Mouse (Mus musculus) limb, embryonic 10.5 days (tissue): ENCODE data around the gene Trabd2b. TPM values are rescaled to one million over a fixed set of nuclear protein-coding genes. Genes with fewer than 3 reads are reported as not detected.

Experiments used
- DNase-seq: peaks from one replicate; pipeline ENCODE4 v3.0.0-alpha.2; 2017; ENCODE audit warnings: low spot score
- H3K27ac ChIP-seq: fragments of 300-500 bp; sonication (generic); 2 replicates; pipeline ENCODE4 v1.5.1; 2016; ENCODE audit warnings: mild to moderate bottlenecking
- H3K27me3 ChIP-seq: fragments of 300-500 bp; sonication (generic); 2 replicates; pipeline ENCODE4 v1.6.1; 2016; ENCODE audit warnings: low read depth, mild to moderate bottlenecking; ENCODE audit not compliant: poor library complexity, severe bottlenecking
- H3K36me3 ChIP-seq: fragments of 300-500 bp; sonication (generic); 2 replicates; pipeline ENCODE4 v1.6.1; 2016; ENCODE audit warnings: mild to moderate bottlenecking, moderate library complexity
- H3K4me1 ChIP-seq: fragments of 300-500 bp; sonication (generic); 2 replicates; pipeline ENCODE4 v1.6.1; 2016
- H3K4me3 ChIP-seq: fragments of 300-500 bp; sonication (generic); 2 replicates; pipeline ENCODE4 v1.5.1; 2016; ENCODE audit warnings: mild to moderate bottlenecking, moderate library complexity
- H3K9me3 ChIP-seq: fragments of 300-500 bp; sonication (generic); replicated peaks from 2 replicates; pipeline ENCODE4 v1.6.1; 2016; ENCODE audit warnings: mild to moderate bottlenecking
- WGBS: fragments of 180-500 bp; shearing (Covaris S2); methylation state at CpG from one replicate; pipeline ENCODE4 v1.1.7; 2016; 5-methylcytosine and 5-hydroxymethylcytosine counted together
- polyA plus RNA-seq: library from polyadenylated mRNA; unstranded; fragments of >200 nt; fragmentation: Nextera tagmentation; extraction: Ambion mirVana; gene quantifications from 2 replicates; pipeline ENCODE4 v1.2.1, GENCODE M21; 2016

The Trabd2b gene
- polyA plus RNA-seq, 1 experiment from 2014 or later: 0.34 TPM

- Histone ChIP-seq H3K27ac (peak overlapping the region; percentile 88), H3K27me3 (peaks cover 80% of the 10 kb centered on the region)
- WGBS: 1% methylated on average over 58 of the region's 74 CpGs
These were observed 706 bp upstream of the Trabd2b start for GRCm38 (mm10) chr4:114405682-114406354.

DNA sequence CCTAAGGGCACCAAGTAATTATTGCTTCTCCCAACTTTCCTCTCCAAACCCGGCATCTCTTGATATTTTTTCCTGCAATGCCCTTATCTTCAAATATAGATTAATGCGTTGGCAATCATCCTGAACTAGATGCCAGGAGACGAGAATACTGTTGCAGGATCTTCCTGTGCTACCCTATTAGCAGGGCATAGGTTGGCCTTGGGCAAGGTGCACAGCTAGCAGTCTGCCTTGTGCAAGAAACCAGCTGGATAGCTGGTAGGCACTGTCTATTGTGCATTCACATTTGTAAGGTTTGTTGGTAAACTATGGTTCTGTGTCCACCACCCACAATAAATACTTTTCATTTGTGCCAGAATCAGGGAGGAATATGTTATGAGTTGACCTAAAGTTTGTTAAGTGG is 992 bp downstream of the Trabd2b start:
- Histone ChIP-seq H3K4me3 (peak overlapping the region; percentile 83; the same call in 1 of the 2 replicates), H3K36me3 (no peaks in the 10 kb centered on the region), H3K27me3 (peaks cover 87% of the 10 kb centered on the region), H3K4me1 (peaks cover 50% of the 10 kb centered on the region), H3K27ac (no peak overlapping the region), H3K9me3 (no peaks in the 10 kb centered on the region)
- DNase-seq: no peak
- 65% methylated on average over 3 of the region's 3 CpGs for WGBS

More at GRCm38 (mm10) chr4:114405682-114406354, 706 bp upstream of the Trabd2b start:
- peak; percentile 93 for DNase-seq
- H3K4me3 ChIP-seq: peak overlapping the region; percentile 83
- no peaks in the 10 kb centered on the region for H3K9me3 ChIP-seq
- peaks cover 40% of the 10 kb centered on the region for H3K4me1 ChIP-seq
- H3K36me3 ChIP-seq: no peaks in the 10 kb centered on the region

DNA sequence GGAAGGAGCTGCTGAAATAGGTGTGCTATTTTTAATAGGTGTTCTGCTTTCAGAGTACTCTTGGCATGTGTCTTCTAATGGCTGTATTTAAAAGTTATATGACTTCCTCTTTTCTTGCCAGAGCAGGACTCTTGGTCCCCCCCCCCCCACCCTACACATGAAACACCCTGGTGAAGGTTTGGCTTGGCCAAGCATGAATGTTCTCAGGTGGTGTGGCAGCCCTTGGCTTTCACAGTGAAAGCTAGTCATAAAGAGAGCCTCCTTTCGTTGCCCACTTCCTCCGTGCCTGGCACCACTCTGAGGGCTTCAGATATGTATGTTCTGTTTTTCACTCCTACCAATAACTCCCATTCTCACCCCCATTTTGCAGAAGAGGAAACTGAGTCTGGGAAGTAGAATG is 1.8 kb downstream of the Trabd2b start:
- DNase-seq: no peak
- Histone ChIP-seq H3K4me1 (peaks cover 49% of the 10 kb centered on the region), H3K27me3 (peaks cover 82% of the 10 kb centered on the region), H3K4me3 (no peak overlapping the region), H3K27ac (no peak overlapping the region), H3K9me3 (no peaks in the 10 kb centered on the region), H3K36me3 (no peaks in the 10 kb centered on the region)
- 87% methylated on average over 2 of the region's 2 CpGs for WGBS

DNA sequence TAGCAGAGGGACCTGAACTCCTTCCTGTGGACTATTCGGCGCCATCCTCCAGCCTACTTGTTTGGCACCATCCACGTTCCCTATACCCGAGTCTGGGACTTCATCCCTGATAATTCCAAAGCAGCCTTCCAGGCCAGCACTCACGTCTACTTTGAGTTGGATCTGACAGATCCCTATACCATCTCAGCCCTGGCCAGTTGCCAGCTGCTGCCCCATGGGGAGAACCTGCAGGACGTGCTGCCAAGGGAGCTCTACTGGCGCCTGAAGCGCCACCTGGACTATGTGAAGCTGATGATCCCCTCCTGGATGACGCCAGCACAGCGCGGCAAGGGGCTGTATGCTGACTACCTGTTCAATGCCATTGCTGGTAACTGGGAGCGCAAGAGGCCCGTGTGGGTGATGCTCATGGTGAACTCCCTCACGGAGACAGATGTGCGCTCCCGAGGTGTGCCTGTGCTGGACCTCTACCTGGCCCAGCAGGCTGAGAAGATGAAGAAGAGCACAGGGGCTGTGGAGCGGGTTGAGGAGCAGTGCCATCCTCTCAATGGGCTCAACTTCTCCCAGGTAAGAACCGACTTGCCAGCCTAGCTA is 2.5 kb downstream of the Trabd2b start:
- Histone ChIP-seq H3K36me3 (no peaks in the 10 kb centered on the region), H3K27me3 (peaks cover 75% of the 10 kb centered on the region), H3K27ac (no peak overlapping the region), H3K9me3 (no peaks in the 10 kb centered on the region), H3K4me3 (no peak overlapping the region), H3K4me1 (peaks cover 49% of the 10 kb centered on the region)
- 80% methylated on average over 18 of the region's 18 CpGs for WGBS
- DNase-seq: no peak

DNA sequence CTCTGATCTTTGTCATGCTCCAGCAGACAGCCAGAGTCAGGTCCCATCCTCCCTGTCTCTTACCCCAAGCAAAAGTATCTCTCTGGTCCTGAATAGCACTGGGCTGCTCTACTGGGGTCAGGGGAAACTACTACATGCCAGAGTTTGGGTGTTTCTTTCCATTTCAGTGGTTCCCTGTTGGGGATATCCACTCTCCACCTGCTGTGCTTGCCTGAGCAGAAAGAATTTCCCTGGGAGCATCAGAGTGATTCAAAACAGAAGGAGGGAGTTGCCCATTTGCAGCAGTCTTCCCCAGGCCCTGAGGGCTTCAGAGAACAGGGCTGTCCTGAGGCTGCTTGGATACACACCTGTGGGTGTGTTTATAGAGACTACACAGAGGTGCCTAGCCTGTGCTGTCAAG is 3.0 kb downstream of the Trabd2b start:
- H3K9me3 ChIP-seq: no peaks in the 10 kb centered on the region
- H3K4me3 ChIP-seq: no peak overlapping the region
- H3K27me3 ChIP-seq: peaks cover 73% of the 10 kb centered on the region
- peaks cover 49% of the 10 kb centered on the region for H3K4me1 ChIP-seq
- no peaks in the 10 kb centered on the region for H3K36me3 ChIP-seq
- DNase-seq: no peak
- no peak overlapping the region for H3K27ac ChIP-seq

- no peak for DNase-seq
- Histone ChIP-seq H3K27me3 (peaks cover 69% of the 10 kb centered on the region), H3K4me1 (peaks cover 49% of the 10 kb centered on the region), H3K9me3 (no peaks in the 10 kb centered on the region), H3K27ac (no peak overlapping the region), H3K36me3 (no peaks in the 10 kb centered on the region), H3K4me3 (no peak overlapping the region)
- 34% methylated on average over 3 of the region's 3 CpGs for WGBS
These were observed 3.5 kb downstream of the Trabd2b start for GRCm38 (mm10) chr4:114410026-114410425.

DNA sequence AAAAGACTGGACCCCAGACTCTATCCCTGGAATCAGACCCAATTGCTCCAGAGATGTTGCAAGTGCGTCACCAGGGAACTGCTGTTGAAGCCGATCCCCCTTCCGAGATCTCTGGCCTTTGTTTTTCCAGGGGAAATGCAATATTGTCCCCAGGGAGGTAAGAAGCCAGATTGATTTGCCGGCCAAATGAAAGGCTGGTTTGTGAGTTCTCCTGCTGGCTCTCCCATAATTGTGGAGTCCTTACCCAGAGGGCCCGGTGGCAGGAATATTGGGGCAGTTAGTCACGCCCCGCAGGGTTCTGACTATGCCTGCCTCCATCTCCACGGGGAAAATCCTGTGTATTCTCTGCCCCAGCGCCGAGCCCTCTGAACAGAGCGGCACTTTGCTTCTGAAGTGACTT is 3.9 kb downstream of the Trabd2b start:
- peaks cover 72% of the 10 kb centered on the region for H3K27me3 ChIP-seq
- H3K36me3 ChIP-seq: no peaks in the 10 kb centered on the region
- no peak for DNase-seq
- H3K4me3 ChIP-seq: no peak overlapping the region
- no peak overlapping the region for H3K27ac ChIP-seq
- peaks cover 48% of the 10 kb centered on the region for H3K4me1 ChIP-seq
- no peaks in the 10 kb centered on the region for H3K9me3 ChIP-seq
- WGBS: 19% methylated on average over 11 of the region's 11 CpGs

GRCm38 (mm10) chr4:114410958-114411661 is 4.6 kb downstream of the Trabd2b start:
- whole genome bisulfite sequencing: 29% methylated on average over 9 of the region's 9 CpGs
- Histone ChIP-seq H3K27me3 (peaks cover 78% of the 10 kb centered on the region), H3K4me1 (peaks cover 49% of the 10 kb centered on the region)

GRCm38 (mm10) chr4:114411846-114412390 is 5.4 kb downstream of the Trabd2b start:
- no peaks in the 10 kb centered on the region for H3K36me3 ChIP-seq
- no peak overlapping the region for H3K27ac ChIP-seq
- 46% methylated on average over 6 of the region's 6 CpGs for WGBS
- H3K9me3 ChIP-seq: no peaks in the 10 kb centered on the region
- DNase-seq: no peak
- H3K27me3 ChIP-seq: peaks cover 70% of the 10 kb centered on the region
- no peak overlapping the region for H3K4me3 ChIP-seq
- H3K4me1 ChIP-seq: peaks cover 46% of the 10 kb centered on the region

More at GRCm38 (mm10) chr4:114410958-114411661, 4.6 kb downstream of the Trabd2b start:
- DNase-seq: no peak
- Histone ChIP-seq H3K36me3 (no peaks in the 10 kb centered on the region), H3K27ac (no peak overlapping the region), H3K4me3 (no peak overlapping the region), H3K9me3 (no peaks in the 10 kb centered on the region)

- Histone ChIP-seq H3K36me3 (no peaks in the 10 kb centered on the region), H3K27me3 (peaks cover 54% of the 10 kb centered on the region; the same call in 1 of the 2 replicates), H3K27ac (no peak overlapping the region), H3K4me3 (no peak overlapping the region), H3K4me1 (peaks cover 19% of the 10 kb centered on the region), H3K9me3 (no peaks in the 10 kb centered on the region)
- 52% methylated on average over 16 of the region's 16 CpGs for WGBS
- DNase-seq: no peak
These were observed 9.6 kb downstream of the Trabd2b start for GRCm38 (mm10) chr4:114415925-114416645.

DNA sequence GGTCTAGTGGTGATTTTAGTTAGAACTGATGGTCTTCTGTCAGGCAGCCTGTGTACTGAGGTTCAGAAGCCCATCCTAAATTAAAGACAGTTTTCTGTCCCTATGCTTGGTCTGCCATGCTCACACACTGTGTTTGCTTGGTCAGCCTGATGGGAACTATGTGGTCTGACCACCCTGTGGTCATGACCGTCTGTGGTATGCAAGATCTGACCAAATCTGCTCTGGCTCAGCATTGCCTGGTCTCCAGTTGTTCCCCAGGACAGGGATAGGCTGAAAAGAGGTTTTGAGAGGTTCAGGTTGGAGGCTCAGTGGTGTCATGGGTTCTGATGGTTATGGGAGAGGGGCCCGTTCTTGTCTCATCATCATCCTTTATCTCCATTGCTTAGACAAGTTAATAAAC is 13.6 kb downstream of the Trabd2b start:
- peaks cover 47% of the 10 kb centered on the region; the same call in 1 of the 2 replicates for H3K27me3 ChIP-seq
- 86% methylated on average over 2 of the region's 2 CpGs for WGBS

GRCm38 (mm10) chr4:114423084-114423483 is 16.6 kb downstream of the Trabd2b start:
- H3K36me3 ChIP-seq: no peaks in the 10 kb centered on the region
- no peak for DNase-seq
- WGBS: 30% methylated on average over 6 of the region's 6 CpGs
- peaks cover 28% of the 10 kb centered on the region; the same call in 1 of the 2 replicates for H3K27me3 ChIP-seq
- no peaks in the 10 kb centered on the region for H3K9me3 ChIP-seq
- H3K27ac ChIP-seq: no peak overlapping the region
- H3K4me3 ChIP-seq: no peak overlapping the region
- peaks cover 9% of the 10 kb centered on the region for H3K4me1 ChIP-seq

More for the DNA sequence above, 13.6 kb downstream of the Trabd2b start:
- no peaks in the 10 kb centered on the region for H3K9me3 ChIP-seq
- no peak for DNase-seq
- H3K36me3 ChIP-seq: no peaks in the 10 kb centered on the region
- no peak overlapping the region for H3K4me3 ChIP-seq
- H3K4me1 ChIP-seq: peaks cover 17% of the 10 kb centered on the region
- H3K27ac ChIP-seq: no peak overlapping the region
